Mouse (Mus musculus) midbrain, postnatal 0 days (tissue): ENCODE measurements at regions not wholly inside any gene's neighbourhood (a gene's known extent, or its start where the extent isn't known, plus 50 kb on each side); places are given as distances from the start of the nearest gene placed in this dataset.

Source experiments
- ATAC-seq: fragments of 200-750 bp; cut with Nextera tagmentation; 2 replicates; pipeline ENCODE4 v1.8.0; 2017; ENCODE audit warnings: moderate number of reproducible peaks, mild to moderate bottlenecking, moderate TSS enrichment, moderate library complexity; ENCODE audit not compliant: low FRiP score
- DNase-seq: peaks from one replicate; pipeline ENCODE4 v3.0.0-alpha.2; 2015; ENCODE audit warnings: low spot score
- H3K27ac ChIP-seq: fragments of 300-500 bp; sonication (generic); 2 replicates; pipeline ENCODE4 v1.5.1; 2014; ENCODE audit warnings: low read depth, mild to moderate bottlenecking, low read length, mixed read lengths
- H3K27me3 ChIP-seq: fragments of 300-500 bp; sonication (generic); 2 replicates; pipeline ENCODE4 v1.6.1; 2014; ENCODE audit warnings: low read length, control low read depth, mixed read lengths; ENCODE audit not compliant: insufficient read depth
- H3K36me3 ChIP-seq: fragments of 300-500 bp; sonication (generic); 2 replicates; pipeline ENCODE4 v1.6.1; 2014; ENCODE audit warnings: low read length, control low read depth, mixed read lengths; ENCODE audit not compliant: insufficient read depth
- H3K4me1 ChIP-seq: fragments of 300-500 bp; sonication (generic); 2 replicates; pipeline ENCODE4 v1.6.1; 2014; ENCODE audit warnings: mild to moderate bottlenecking, control low read depth, antibody characterized with exemption, low read length, mixed read lengths; ENCODE audit not compliant: insufficient read depth
- H3K4me2 ChIP-seq: fragments of 300-500 bp; sonication (generic); 2 replicates; pipeline ENCODE4 v1.6.1; 2014; ENCODE audit warnings: low read depth, mild to moderate bottlenecking, low read length, mixed read lengths; ENCODE audit not compliant: poor library complexity, severe bottlenecking
- H3K4me3 ChIP-seq: fragments of 300-500 bp; sonication (generic); 2 replicates; pipeline ENCODE4 v1.5.1; 2014; ENCODE audit warnings: low read depth, mild to moderate bottlenecking, low read length, moderate library complexity
- H3K9ac ChIP-seq: fragments of 300-500 bp; sonication (generic); replicated peaks from 2 replicates; pipeline ENCODE4 v1.6.1; 2014; ENCODE audit warnings: mild to moderate bottlenecking, low read length, moderate library complexity, mixed read lengths; ENCODE audit not compliant: poor library complexity, severe bottlenecking
- H3K9me3 ChIP-seq: fragments of 300-500 bp; sonication (generic); 2 replicates; pipeline ENCODE4 v1.6.1; 2016; ENCODE audit warnings: low read length, control low read depth
- CTCF ChIP-seq: IDR thresholded peaks from 2 replicates; pipeline ENCODE4 v1.5.1; 2016; ENCODE audit warnings: antibody characterized with exemption, mild to moderate bottlenecking
- WGBS: fragments of 180-500 bp; shearing (Covaris S2); extraction: QIAGEN DNeasy Blood & Tissue Kit; methylation state at CpG from one replicate; pipeline ENCODE4 v1.1.7; 2014; 5-methylcytosine and 5-hydroxymethylcytosine counted together

DNA sequence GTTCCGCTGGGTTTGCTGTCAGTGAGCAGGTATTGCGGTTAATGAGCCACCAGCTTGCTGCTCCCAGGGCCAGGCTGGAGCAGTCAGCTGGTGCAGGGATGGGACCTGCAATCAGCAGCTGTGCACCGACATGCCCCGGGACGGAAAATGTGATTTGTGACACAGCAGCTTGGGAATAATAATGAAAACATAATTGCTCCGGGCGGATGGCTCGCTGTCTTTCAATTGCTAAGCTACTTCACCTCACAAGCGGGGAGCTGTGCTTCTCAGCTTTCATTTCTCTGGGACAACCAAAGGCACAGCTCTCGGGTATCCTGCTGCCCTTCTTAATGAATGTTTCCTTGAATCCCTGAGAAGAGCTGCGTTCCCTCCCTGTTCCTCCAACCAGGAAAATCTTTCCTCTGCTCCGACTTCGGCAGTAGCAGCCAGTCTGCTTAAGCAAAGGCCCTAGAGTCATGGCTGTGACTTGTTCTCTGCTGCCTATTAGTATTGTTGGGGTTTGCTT, 235.3 kb upstream of the A1bg start:
- 4% methylated on average over 13 of the region's 13 CpGs for WGBS
- Histone ChIP-seq H3K9ac (peak overlapping the region; percentile 50; the same call in 1 of the 2 replicates), H3K27ac (peak overlapping the region; percentile 48), H3K4me1 (no peaks in the 10 kb centered on the region), H3K36me3 (no peaks in the 10 kb centered on the region), H3K9me3 (no peaks in the 10 kb centered on the region), H3K4me2 (peak overlapping the region; percentile 60), H3K27me3 (no peaks in the 10 kb centered on the region), H3K4me3 (peak overlapping the region; percentile 34)
- DNase-seq = peak; percentile 72
- TF ChIP-seq CTCF = no peak
- ATAC-seq = peak; percentile 85; the same call in 1 of the 2 replicates

DNA sequence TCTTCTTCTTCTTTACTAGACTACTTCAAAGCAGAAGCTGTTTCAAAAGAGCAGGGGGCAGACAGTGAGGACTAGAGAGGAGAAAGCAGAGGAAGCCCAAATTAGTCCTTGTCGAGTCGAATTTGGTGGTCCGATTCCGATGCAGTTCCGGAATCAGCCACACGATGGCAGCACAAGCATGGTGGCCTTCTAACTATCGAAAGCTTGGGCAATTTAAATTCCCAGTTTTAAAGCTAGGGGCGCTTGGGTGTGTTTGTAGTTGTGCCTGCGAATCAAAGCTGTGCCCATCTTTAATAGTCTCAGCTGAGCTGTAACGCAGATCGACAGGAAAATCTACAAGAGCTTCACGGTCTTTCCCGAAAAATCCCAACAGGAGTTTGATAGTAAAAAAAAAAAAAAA, 234.7 kb upstream of the A1bg start:
- peak overlapping the region; percentile 34 for H3K4me3 ChIP-seq
- no peak overlapping the region for H3K27ac ChIP-seq
- DNase-seq (peak; percentile 95), ATAC-seq (peak; percentile 76; the same call in 1 of the 2 replicates)
- H3K9me3 ChIP-seq = no peaks in the 10 kb centered on the region
- H3K4me1 ChIP-seq = no peaks in the 10 kb centered on the region
- peak overlapping the region; percentile 60 for H3K4me2 ChIP-seq
- H3K9ac ChIP-seq = no peak overlapping the region
- WGBS = 3% methylated on average over 13 of the region's 13 CpGs
- no peaks in the 10 kb centered on the region for H3K36me3 ChIP-seq
- no peaks in the 10 kb centered on the region for H3K27me3 ChIP-seq
- TF ChIP-seq CTCF = peak; percentile 99

- no peak for ATAC-seq
- Histone ChIP-seq H3K4me2 (no peak overlapping the region), H3K27ac (no peak overlapping the region), H3K4me3 (no peak overlapping the region), H3K27me3 (no peaks in the 10 kb centered on the region), H3K4me1 (no peaks in the 10 kb centered on the region), H3K9me3 (no peaks in the 10 kb centered on the region), H3K36me3 (no peaks in the 10 kb centered on the region), H3K9ac (no peak overlapping the region)
- DNase-seq = no peak
- 74% methylated on average over 7 of the region's 7 CpGs for WGBS
- no peak for TF ChIP-seq CTCF
These were observed 232.7 kb upstream of the A1bg start for GRCm38 (mm10) chr15:61155530-61155929.

GRCm38 (mm10) chr15:61154166-61154565, 231.4 kb upstream of the A1bg start:
- no peak for ATAC-seq
- no peaks in the 10 kb centered on the region for H3K36me3 ChIP-seq
- no peaks in the 10 kb centered on the region for H3K27me3 ChIP-seq
- no peak overlapping the region for H3K4me2 ChIP-seq
- WGBS = 84% methylated on average over 12 of the region's 12 CpGs
- H3K27ac ChIP-seq = no peak overlapping the region
- H3K9ac ChIP-seq = no peak overlapping the region
- H3K9me3 ChIP-seq = no peaks in the 10 kb centered on the region
- H3K4me1 ChIP-seq = no peaks in the 10 kb centered on the region
- no peak overlapping the region for H3K4me3 ChIP-seq
- TF ChIP-seq CTCF = no peak
- DNase-seq = no peak

- Histone ChIP-seq H3K27me3 (no peaks in the 10 kb centered on the region), H3K36me3 (no peaks in the 10 kb centered on the region), H3K9ac (no peak overlapping the region), H3K27ac (no peak overlapping the region), H3K4me1 (no peaks in the 10 kb centered on the region), H3K4me3 (no peak overlapping the region), H3K9me3 (no peaks in the 10 kb centered on the region), H3K4me2 (no peak overlapping the region)
- peak; percentile 32 for DNase-seq
- 54% methylated on average over 3 of the region's 3 CpGs for WGBS
- ATAC-seq = no peak
- TF ChIP-seq CTCF = no peak
These were observed 220.0 kb upstream of the A1bg start for GRCm38 (mm10) chr15:61142851-61143250.

DNA sequence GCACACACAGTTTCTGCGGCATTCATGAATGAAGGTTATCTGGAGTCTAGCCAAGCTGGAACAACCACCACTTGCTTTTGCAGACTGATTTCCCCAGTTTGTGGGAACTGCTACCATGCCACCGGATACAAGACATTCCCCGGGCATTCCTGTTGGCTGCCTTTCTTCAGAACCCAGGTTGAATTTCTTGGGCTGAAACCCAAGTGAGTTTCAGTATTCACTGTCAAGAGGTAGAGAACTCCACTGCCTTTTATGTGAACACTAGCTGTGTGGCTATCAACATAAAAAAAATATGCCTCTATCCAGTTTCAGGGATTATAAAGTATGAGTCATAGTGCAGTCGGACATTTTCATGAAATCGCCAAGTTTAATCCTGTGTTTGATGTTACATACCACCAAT, 216.3 kb upstream of the A1bg start:
- H3K27me3 ChIP-seq = no peaks in the 10 kb centered on the region
- 78% methylated on average over 5 of the region's 5 CpGs for WGBS
- H3K4me3 ChIP-seq = no peak overlapping the region
- no peaks in the 10 kb centered on the region for H3K9me3 ChIP-seq
- no peaks in the 10 kb centered on the region for H3K4me1 ChIP-seq
- ATAC-seq = no peak
- no peak overlapping the region for H3K4me2 ChIP-seq
- no peak for TF ChIP-seq CTCF
- H3K9ac ChIP-seq = no peak overlapping the region
- no peak overlapping the region for H3K27ac ChIP-seq
- no peaks in the 10 kb centered on the region for H3K36me3 ChIP-seq
- no peak for DNase-seq
